Mouse (Mus musculus) right cerebral cortex, postnatal 25 days (tissue): Measurements from ENCODE around the gene Pacrg.

ENCODE experiments used
- DNase-seq: peaks from one replicate; pipeline ENCODE4 v3.0.0; 2022

Pacrg gene

DNA sequence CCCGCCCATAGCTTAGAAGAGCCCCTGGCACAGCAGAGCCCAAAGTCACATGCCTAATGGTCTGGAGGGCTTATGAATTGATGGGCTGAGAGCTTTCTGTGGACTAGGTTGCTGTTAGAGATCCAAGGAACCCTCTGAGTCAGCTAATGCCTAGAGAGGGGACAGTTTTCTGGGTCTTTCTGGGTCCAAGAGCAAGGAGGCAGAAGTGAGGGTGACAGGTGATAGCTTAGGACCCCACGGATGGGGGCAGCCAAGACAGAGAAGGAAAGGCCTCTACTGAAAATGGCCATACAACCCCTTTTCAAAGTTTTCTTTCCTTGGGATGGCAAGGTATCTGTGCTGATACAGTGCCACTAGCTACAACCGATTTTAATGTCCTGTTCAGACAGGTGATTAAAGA lies 399.1 kb downstream of the Pacrg start:
- no peak for DNase-seq

- no peak for DNase-seq
These were observed 400.3 kb downstream of the Pacrg start for GRCm38 (mm10) chr17:10439815-10440214.

- no peak for DNase-seq
These were observed 405.2 kb downstream of the Pacrg start for GRCm38 (mm10) chr17:10434867-10435266.

DNA sequence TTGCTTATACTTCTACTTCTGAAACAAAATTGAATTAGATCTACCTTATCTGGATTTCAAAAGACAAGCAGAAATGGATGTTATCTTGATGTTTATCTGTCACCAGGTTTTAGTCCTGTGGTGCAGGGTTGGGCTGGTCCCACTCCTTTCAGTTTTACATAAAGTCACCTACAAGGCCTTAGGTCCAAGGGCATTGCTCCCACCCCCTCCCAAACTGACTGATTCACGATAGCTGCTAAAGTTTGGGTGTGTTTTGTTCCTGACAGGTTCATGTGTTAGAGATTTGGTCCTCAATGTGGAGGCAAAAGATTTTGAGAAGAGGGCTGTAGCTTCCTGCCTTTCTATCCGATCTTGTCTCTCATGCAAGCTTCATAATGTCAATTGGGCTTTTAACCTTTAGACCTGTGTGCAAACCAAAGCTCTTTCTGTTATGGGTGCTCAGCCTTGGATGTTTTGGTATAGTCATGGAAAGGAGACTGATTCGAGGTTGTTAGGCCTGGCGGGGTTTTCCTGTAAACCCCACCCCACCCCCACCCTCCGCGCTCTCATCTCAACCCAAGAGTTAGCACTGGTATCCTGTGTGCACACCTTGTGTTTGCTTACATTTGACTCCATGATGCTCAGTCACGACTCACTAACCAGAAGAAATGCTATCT lies 407.5 kb downstream of the Pacrg start:
- no peak for DNase-seq

GRCm38 (mm10) chr17:10431849-10432524 lies 408.1 kb downstream of the Pacrg start:
- no peak for DNase-seq

DNA sequence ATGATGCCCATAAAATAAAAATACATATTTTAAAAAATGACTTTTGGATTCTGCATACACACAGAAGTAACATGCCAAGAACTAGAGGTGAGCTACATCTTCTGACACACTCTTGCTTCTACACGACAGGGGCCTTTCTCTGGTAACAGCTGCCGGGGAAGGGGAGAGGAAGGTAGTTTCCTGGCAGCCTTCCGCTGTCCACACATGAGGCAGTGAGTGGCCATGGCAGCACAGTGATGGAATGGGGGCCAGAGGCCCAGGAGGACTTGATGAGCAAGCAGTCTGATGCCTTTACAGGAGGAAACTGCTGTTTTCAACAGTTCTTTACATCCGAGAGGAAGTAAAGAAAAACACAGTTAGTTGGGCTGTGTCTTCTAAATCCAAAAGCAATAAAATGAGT lies 409.3 kb downstream of the Pacrg start:
- DNase-seq, result no peak

- no peak for DNase-seq
These were observed 410.7 kb downstream of the Pacrg start for GRCm38 (mm10) chr17:10429406-10429805.

DNA sequence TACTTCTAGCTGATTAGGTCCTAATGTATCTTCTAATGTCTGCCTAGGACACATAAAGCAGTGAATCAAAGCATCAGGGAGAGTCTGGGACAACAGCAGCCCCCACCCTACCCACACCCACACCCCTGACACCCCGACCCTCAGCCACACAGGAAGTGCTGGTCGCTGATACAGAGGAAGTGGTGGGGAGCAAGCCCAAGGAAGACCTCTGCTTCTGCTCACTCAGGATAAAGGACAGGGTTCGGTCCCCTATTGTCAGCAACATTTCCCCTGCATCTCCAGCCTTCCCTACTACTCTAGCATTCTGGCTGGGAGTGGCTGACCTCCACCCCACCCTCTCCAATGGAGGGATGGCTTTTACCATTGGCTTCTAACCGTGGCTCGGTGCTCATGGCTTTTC lies 414.8 kb downstream of the Pacrg start:
- DNase-seq, result no peak

GRCm38 (mm10) chr17:10417558-10418253 lies 422.4 kb downstream of the Pacrg start:
- no peak for DNase-seq

GRCm38 (mm10) chr17:10416995-10417394 lies 423.1 kb downstream of the Pacrg start:
- DNase-seq, result no peak

DNA sequence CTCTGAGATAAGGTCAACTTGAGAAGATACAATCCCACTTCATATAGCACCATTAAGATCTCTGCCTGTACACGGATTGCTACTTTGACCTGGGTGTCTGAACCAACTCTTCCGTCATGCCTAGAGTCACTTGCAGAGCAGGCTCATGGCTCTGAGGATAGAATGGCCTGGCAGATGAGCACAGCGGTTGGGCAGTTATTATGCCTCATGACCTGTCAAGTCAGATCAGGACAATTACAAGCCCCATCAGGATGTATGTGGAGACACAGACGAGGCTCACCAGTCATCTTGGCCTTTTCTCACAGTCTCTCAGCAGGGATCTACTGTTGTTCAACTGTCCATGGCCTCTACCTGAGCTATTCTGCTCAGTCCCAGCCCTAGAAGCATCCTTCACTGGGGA lies 424.0 kb downstream of the Pacrg start:
- DNase-seq, result no peak

GRCm38 (mm10) chr17:10414383-10414782 lies 425.7 kb downstream of the Pacrg start:
- no peak for DNase-seq

GRCm38 (mm10) chr17:10413870-10414269 lies 426.2 kb downstream of the Pacrg start:
- no peak for DNase-seq

- DNase-seq, result no peak
These were observed 429.3 kb downstream of the Pacrg start for GRCm38 (mm10) chr17:10410597-10411476.

GRCm38 (mm10) chr17:10408681-10409081 lies 431.4 kb downstream of the Pacrg start:
- DNase-seq, result no peak

- DNase-seq, result no peak
These were observed 432.9 kb downstream of the Pacrg start for GRCm38 (mm10) chr17:10407031-10407722.

GRCm38 (mm10) chr17:10406311-10406710 lies 433.8 kb downstream of the Pacrg start:
- no peak for DNase-seq

- DNase-seq, result no peak
These were observed 434.2 kb downstream of the Pacrg start for GRCm38 (mm10) chr17:10405906-10406305.

DNA sequence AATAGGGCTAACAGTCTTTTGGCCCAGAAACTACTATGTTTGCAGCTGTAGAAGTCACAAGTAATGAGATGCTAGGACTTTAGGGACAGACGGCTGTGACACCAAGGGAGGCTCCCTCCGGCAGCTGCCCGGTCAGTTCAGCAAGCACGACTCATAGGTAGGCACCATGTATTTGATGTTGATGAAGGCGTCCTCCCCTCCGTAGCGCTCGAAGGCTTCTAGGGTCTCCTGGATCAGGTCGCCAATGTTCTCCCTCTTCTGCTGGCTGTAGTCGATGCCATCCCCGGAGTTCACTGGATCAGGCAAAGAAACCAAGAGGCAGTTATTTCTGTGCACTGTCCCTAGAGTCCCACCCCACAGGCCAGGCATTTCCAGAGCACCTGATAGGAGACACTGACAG lies 436.9 kb downstream of the Pacrg start:
- DNase-seq, result no peak

GRCm38 (mm10) chr17:10402064-10402640 lies 438.0 kb downstream of the Pacrg start:
- DNase-seq, result no peak

GRCm38 (mm10) chr17:10401529-10401928 lies 438.6 kb downstream of the Pacrg start:
- no peak for DNase-seq

- no peak for DNase-seq
These were observed 440.4 kb downstream of the Pacrg start for GRCm38 (mm10) chr17:10399706-10400105.
